Mouse (Mus musculus) stomach, postnatal 0 days (tissue): ENCODE data around the gene Zfp46. TPM values are rescaled to one million over a fixed set of nuclear protein-coding genes. Genes with fewer than 3 reads are reported as not detected.

Source experiments
- ATAC-seq: fragments of 200-750 bp; cut with Nextera tagmentation; 2 replicates; pipeline ENCODE4 v1.8.0; 2017; ENCODE audit not compliant: low FRiP score, low TSS enrichment
- DNase-seq: peaks from one replicate; pipeline ENCODE4 v3.0.0-alpha.2; 2016; ENCODE audit warnings: low spot score
- H3K27ac ChIP-seq: fragments of 300-500 bp; sonication (generic); replicated peaks from 2 replicates; pipeline ENCODE4 v1.5.1; 2014; ENCODE audit warnings: mild to moderate bottlenecking, control low read depth
- H3K27me3 ChIP-seq: fragments of 300-500 bp; sonication (generic); 2 replicates; pipeline ENCODE4 v1.6.1; 2014; ENCODE audit warnings: low read length; ENCODE audit not compliant: control insufficient read depth, insufficient read depth
- H3K36me3 ChIP-seq: fragments of 300-500 bp; sonication (generic); 2 replicates; pipeline ENCODE4 v1.6.1; 2014; ENCODE audit warnings: low read length, mixed read lengths; ENCODE audit not compliant: control insufficient read depth, insufficient read depth
- H3K4me1 ChIP-seq: fragments of 300-500 bp; sonication (generic); replicated peaks from 2 replicates; pipeline ENCODE4 v1.6.1; 2014; ENCODE audit warnings: antibody characterized with exemption; ENCODE audit not compliant: control insufficient read depth, insufficient read depth
- H3K4me2 ChIP-seq: fragments of 300-500 bp; sonication (generic); replicated peaks from 2 replicates; pipeline ENCODE4 v1.6.1; 2014; ENCODE audit warnings: low read depth, mild to moderate bottlenecking, control low read depth, moderate library complexity
- H3K4me3 ChIP-seq: fragments of 300-500 bp; sonication (generic); 2 replicates; pipeline ENCODE4 v1.5.1; 2014; ENCODE audit warnings: low read depth, low read length, control low read depth
- H3K9ac ChIP-seq: fragments of 300-500 bp; sonication (generic); 2 replicates; pipeline ENCODE4 v1.6.1; 2014; ENCODE audit warnings: mild to moderate bottlenecking, low read length, control low read depth, mixed read lengths
- H3K9me3 ChIP-seq: fragments of 300-500 bp; sonication (generic); 2 replicates; pipeline ENCODE4 v1.6.1; 2016; ENCODE audit warnings: low read length; ENCODE audit not compliant: control insufficient read depth
- CTCF ChIP-seq: IDR thresholded peaks from 2 replicates; pipeline ENCODE4 v1.5.1; 2016; ENCODE audit warnings: antibody characterized with exemption, low read depth, mild to moderate bottlenecking, moderate library complexity
- EP300 ChIP-seq: optimal IDR thresholded peaks from 2 replicates; pipeline ENCODE3; 2016; ENCODE audit warnings: antibody characterized with exemption
- WGBS: fragments of 180-500 bp; shearing (Covaris S2); extraction: QIAGEN DNeasy Blood & Tissue Kit; methylation state at CpG from one replicate; pipeline ENCODE4 v1.1.7; 2014; 5-methylcytosine and 5-hydroxymethylcytosine counted together
- polyA plus RNA-seq: library from polyadenylated mRNA; unstranded; fragments of >200 nt; fragmentation: Nextera tagmentation; extraction: Ambion mirVana; gene quantifications from 2 replicates; pipeline ENCODE4 v1.2.1, GENCODE M21; 2015

The Zfp46 gene
- polyA plus RNA-seq, 1 experiment from 2014 or later: 8.8 TPM

DNA sequence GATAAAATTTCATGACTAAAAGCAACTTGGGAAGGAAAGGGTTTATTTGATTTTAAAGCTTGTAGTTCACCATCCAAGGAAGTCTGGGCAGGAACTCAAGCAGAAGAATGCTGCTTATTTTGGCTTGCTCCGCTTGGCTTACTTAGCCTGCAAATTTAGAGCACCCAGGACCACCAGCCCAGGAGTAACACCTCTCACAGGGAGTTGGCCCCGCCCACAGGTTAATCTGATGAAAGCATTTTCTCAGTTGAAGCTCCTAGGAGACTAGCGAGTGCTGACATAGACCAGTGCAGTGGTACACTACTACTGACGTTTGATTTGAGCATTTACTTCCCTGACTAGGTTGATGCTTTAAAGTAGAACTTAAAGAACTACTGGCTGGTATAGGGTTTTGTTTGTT lies 52.6 kb downstream of the Zfp46 start:
- H3K4me1 ChIP-seq: no peaks in the 10 kb centered on the region
- H3K4me2 ChIP-seq: no peak overlapping the region
- no peaks in the 10 kb centered on the region for H3K27me3 ChIP-seq
- no peak overlapping the region for H3K9ac ChIP-seq
- DNase-seq (no peak), ATAC-seq (no peak)
- no peak overlapping the region for H3K4me3 ChIP-seq
- H3K27ac ChIP-seq: no peak overlapping the region
- WGBS: 63% methylated on average over 4 of the region's 4 CpGs
- TF ChIP-seq CTCF (no peak), EP300 (no peak)
- peaks cover 4% of the 10 kb centered on the region; the same call in 1 of the 2 replicates for H3K36me3 ChIP-seq
- no peaks in the 10 kb centered on the region for H3K9me3 ChIP-seq

Other genes starting within 250 kb of the Zfp46 start
- gene Rpl11, start 231.3 kb upstream of the Zfp46 start, polyA plus RNA-seq: 369 and 402 TPM in 2 replicates
- gene Id3, start 141.2 kb upstream of the Zfp46 start, polyA plus RNA-seq: 201 and 224 TPM in 2 replicates
- 0.91 and 1.5 TPM in 2 replicates for gene E2f2, start 112.3 kb upstream of the Zfp46 start, polyA plus RNA-seq
- 1.6 and 1.9 TPM in 2 replicates for gene Asap3, start 78.3 kb upstream of the Zfp46 start, polyA plus RNA-seq
- gene Tcea3, start 37.0 kb upstream of the Zfp46 start, polyA plus RNA-seq: 31.1 and 35.0 TPM in 2 replicates
- 54.2 and 54.8 TPM in 2 replicates for gene Hnrnpr, start 26.3 kb downstream of the Zfp46 start, polyA plus RNA-seq
- 0.06 and 0.34 TPM in 2 replicates for gene Htr1d, start 138.8 kb downstream of the Zfp46 start, polyA plus RNA-seq
- gene 6030445D17Rik, start 177.6 kb downstream of the Zfp46 start, polyA plus RNA-seq: 0.33 and 0.40 TPM in 2 replicates
- gene Luzp1, start 185.1 kb downstream of the Zfp46 start, polyA plus RNA-seq: 54.6 and 67.8 TPM in 2 replicates